Mouse (Mus musculus): Measurements from ENCODE around the gene Prss30. TPM values are rescaled to one million over a fixed set of nuclear protein-coding genes. Genes with fewer than 3 reads are reported as not detected.
"Not testable (repeated sequence)": the region's sequence is repeated elsewhere in the genome, so short reads cannot be mapped to it uniquely, and the experiment has no call there.

Prss30 gene
- polyA plus RNA-seq, 1 experiment, result 6.8 TPM

GRCm38 (mm10) chr17:23971315-23971714 lies 9.1 kb downstream of the Prss30 start:
- Histone ChIP-seq H3K4me1 (ENCODE audit: control insufficient read depth, insufficient read depth, low read length) (no peaks in the 10 kb centered on the region), H3K27ac (ENCODE audit: control insufficient read depth, insufficient read depth, low read depth, low read length, poor library complexity) (no peak overlapping the region), H3K4me3 (replicated peaks; ENCODE audit: control insufficient read depth, low read depth, low read length) (no peak overlapping the region)
- 71% methylated on average over 9 of the region's 9 CpGs for WGBS
- TF ChIP-seq POLR2A (IDR thresholded peaks at IDR 0.05; ENCODE audit: borderline replicate concordance, control insufficient read depth, low read depth, low read length) (no peak), CTCF (IDR thresholded peaks at IDR 0.05; ENCODE audit: control insufficient read depth, insufficient read depth, low read length) (no peak)

GRCm38 (mm10) chr17:23969231-23969630 lies 11.1 kb downstream of the Prss30 start:
- Histone ChIP-seq H3K27ac (ENCODE audit: control insufficient read depth, insufficient read depth, low read depth, low read length, poor library complexity) (no peak overlapping the region), H3K4me3 (replicated peaks; ENCODE audit: control insufficient read depth, low read depth, low read length) (no peak overlapping the region), H3K4me1 (ENCODE audit: control insufficient read depth, insufficient read depth, low read length) (no peaks in the 10 kb centered on the region; the same call in 1 of the 2 replicates)
- 0% methylated on average over 1 of the region's 1 CpGs for WGBS
- TF ChIP-seq CTCF (IDR thresholded peaks at IDR 0.05; ENCODE audit: control insufficient read depth, insufficient read depth, low read length) (peak; percentile 86), POLR2A (IDR thresholded peaks at IDR 0.05; ENCODE audit: borderline replicate concordance, control insufficient read depth, low read depth, low read length) (no peak)

GRCm38 (mm10) chr17:23968780-23969179 lies 11.6 kb downstream of the Prss30 start:
- WGBS, result 48% methylated on average over 2 of the region's 2 CpGs
- H3K27ac ChIP-seq (ENCODE audit: control insufficient read depth, insufficient read depth, low read depth, low read length, poor library complexity), result no peak overlapping the region
- no peaks in the 10 kb centered on the region; the same call in 1 of the 2 replicates for H3K4me1 ChIP-seq (ENCODE audit: control insufficient read depth, insufficient read depth, low read length)
- no peak overlapping the region for H3K4me3 ChIP-seq (replicated peaks; ENCODE audit: control insufficient read depth, low read depth, low read length)
- TF ChIP-seq POLR2A (IDR thresholded peaks at IDR 0.05; ENCODE audit: borderline replicate concordance, control insufficient read depth, low read depth, low read length) (no peak), CTCF (IDR thresholded peaks at IDR 0.05; ENCODE audit: control insufficient read depth, insufficient read depth, low read length) (peak; percentile 11; the same call in 1 of the 2 replicates)

DNA sequence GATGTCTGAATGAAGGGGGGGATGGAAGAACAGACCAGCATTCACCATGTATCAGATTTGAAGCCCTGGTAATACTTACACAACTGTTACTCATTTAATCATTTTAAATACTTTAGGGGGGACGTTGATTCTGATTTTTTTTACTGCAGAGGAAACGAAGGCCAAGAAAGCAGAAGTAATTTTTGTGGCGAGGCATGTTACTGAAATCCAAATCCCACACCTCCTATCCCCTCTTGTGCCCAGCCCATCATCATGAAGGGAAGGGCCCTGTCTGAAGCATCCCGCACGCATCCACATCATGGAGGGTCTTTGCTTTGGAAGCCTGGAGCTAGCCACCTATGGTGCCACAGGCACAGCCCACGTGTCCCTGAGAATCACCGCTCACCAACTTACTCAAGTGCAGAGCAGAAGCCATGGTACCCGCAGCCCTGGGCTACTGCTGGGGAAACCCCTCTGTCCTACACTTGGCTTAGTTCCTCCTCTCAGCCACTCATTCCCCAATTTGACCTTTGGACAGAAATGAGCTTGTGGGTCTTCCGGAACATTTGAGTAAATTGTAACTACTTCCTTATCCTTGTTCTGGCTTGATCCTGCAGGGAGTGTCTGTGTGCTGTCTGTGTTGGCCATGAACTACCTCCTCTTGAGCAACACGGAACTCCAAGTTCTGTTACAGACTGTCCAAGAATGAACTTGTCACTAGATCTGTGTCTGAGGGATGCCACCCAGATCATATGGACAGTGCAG lies 13.5 kb downstream of the Prss30 start:
- WGBS, result 10% methylated on average over 10 of the region's 10 CpGs
- TF ChIP-seq POLR2A (IDR thresholded peaks at IDR 0.05; ENCODE audit: borderline replicate concordance, control insufficient read depth, low read depth, low read length) (no peak), CTCF (IDR thresholded peaks at IDR 0.05; ENCODE audit: control insufficient read depth, insufficient read depth, low read length) (no peak)
- H3K4me3 ChIP-seq (replicated peaks; ENCODE audit: control insufficient read depth, low read depth, low read length), result no peak overlapping the region
- H3K4me1 ChIP-seq (ENCODE audit: control insufficient read depth, insufficient read depth, low read length), result no peaks in the 10 kb centered on the region; the same call in 1 of the 2 replicates
- H3K27ac ChIP-seq (ENCODE audit: control insufficient read depth, insufficient read depth, low read depth, low read length, poor library complexity), result no peak overlapping the region

DNA sequence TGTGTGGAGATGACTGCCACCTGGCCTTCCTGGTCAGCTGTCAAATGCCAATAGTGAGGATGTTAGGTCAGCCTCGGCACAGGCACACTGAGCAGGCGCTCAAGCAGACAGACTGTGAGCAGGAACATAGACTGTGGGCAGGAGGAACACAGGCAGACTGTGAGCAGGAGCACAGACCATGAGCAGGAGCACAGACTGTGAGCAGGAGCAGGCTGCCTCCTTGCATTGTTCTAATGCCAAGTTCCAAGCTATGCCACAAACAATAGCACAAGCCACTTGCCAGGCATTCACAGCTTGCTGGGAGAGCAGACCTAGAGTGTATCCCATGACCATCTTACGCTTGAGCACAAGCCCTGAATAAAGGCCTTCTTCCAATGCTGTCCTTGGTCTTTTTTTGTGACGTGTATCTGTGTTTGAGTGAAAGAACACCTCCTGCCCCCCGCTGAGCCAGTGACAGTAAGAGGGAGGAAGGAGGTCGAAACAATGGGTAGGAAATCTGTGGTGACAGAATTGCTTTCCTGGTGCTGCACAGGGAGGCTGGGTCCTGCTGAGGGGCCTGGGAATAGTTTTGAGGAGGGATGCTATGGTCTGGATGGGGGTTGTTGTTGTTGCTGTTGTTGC lies 14.5 kb downstream of the Prss30 start:
- TF ChIP-seq CTCF (IDR thresholded peaks at IDR 0.05; ENCODE audit: control insufficient read depth, insufficient read depth, low read length), result no peak
- TF ChIP-seq POLR2A (IDR thresholded peaks at IDR 0.05; ENCODE audit: borderline replicate concordance, control insufficient read depth, low read depth, low read length), result no peak
- Histone ChIP-seq H3K4me3 (replicated peaks; ENCODE audit: control insufficient read depth, low read depth, low read length) (no peak overlapping the region), H3K27ac (ENCODE audit: control insufficient read depth, insufficient read depth, low read depth, low read length, poor library complexity) (no peak overlapping the region), H3K4me1 (ENCODE audit: control insufficient read depth, insufficient read depth, low read length) (no peaks in the 10 kb centered on the region; the same call in 1 of the 2 replicates)
- WGBS, result 46% methylated on average over 6 of the region's 6 CpGs

DNA sequence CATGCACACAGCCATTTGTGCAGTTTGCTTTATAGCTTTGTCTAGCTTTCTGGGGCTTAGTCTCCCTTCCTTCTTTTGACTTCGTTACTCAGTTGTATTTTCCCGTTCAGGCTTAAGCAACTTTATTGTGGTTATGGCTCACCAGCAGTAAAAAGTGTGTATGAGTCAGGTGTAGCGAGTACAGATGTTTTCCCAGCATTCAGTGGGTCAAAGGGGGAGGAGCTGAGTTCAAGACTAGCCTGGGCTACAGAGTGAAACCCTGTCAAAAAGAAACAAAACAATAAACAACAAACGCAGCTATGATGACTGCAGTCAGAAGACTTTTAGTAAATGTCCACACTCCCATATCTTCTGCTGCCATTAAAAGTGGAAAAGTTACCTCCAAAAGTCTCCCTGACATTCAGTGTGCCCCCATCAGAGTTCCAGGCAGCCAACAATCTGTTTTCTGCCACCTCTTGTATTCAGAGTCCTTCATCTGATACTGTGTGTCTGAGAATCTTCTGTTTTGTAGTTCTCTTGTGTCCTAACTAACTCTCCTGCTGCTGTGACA lies 18.7 kb downstream of the Prss30 start:
- WGBS, result 38% methylated on average over 4 of the region's 4 CpGs
- TF ChIP-seq CTCF (IDR thresholded peaks at IDR 0.05; ENCODE audit: control insufficient read depth, insufficient read depth, low read length) (no peak), POLR2A (IDR thresholded peaks at IDR 0.05; ENCODE audit: borderline replicate concordance, control insufficient read depth, low read depth, low read length) (no peak)
- no peaks in the 10 kb centered on the region; the same call in 1 of the 2 replicates for H3K4me1 ChIP-seq (ENCODE audit: control insufficient read depth, insufficient read depth, low read length)
- no peak overlapping the region for H3K27ac ChIP-seq (ENCODE audit: control insufficient read depth, insufficient read depth, low read depth, low read length, poor library complexity)
- no peak overlapping the region for H3K4me3 ChIP-seq (replicated peaks; ENCODE audit: control insufficient read depth, low read depth, low read length)

- Histone ChIP-seq H3K4me1 (ENCODE audit: control insufficient read depth, insufficient read depth, low read length) (no peaks in the 10 kb centered on the region), H3K4me3 (replicated peaks; ENCODE audit: control insufficient read depth, low read depth, low read length) (no peak overlapping the region), H3K27ac (ENCODE audit: control insufficient read depth, insufficient read depth, low read depth, low read length, poor library complexity) (no peak overlapping the region)
- TF ChIP-seq CTCF (IDR thresholded peaks at IDR 0.05; ENCODE audit: control insufficient read depth, insufficient read depth, low read length) (peak; percentile 99), POLR2A (IDR thresholded peaks at IDR 0.05; ENCODE audit: borderline replicate concordance, control insufficient read depth, low read depth, low read length) (no peak)
- 37% methylated on average over 3 of the region's 3 CpGs for WGBS
These were observed 20.2 kb downstream of the Prss30 start for GRCm38 (mm10) chr17:23960084-23960738.

GRCm38 (mm10) chr17:23955174-23955573 lies 25.2 kb downstream of the Prss30 start, which contains the start of gene Sbpl:
Gene Sbpl (minus strand): TSS chr17:23955274.
- Histone ChIP-seq H3K27ac (ENCODE audit: control insufficient read depth, insufficient read depth, low read depth, low read length, poor library complexity) (no peak within 1 kb of the TSS), H3K4me1 (ENCODE audit: control insufficient read depth, insufficient read depth, low read length) (no peaks in the 10 kb centered on the region), H3K4me3 (replicated peaks; ENCODE audit: control insufficient read depth, low read depth, low read length) (no peak within 1 kb of the TSS)
- TF ChIP-seq POLR2A (IDR thresholded peaks at IDR 0.05; ENCODE audit: borderline replicate concordance, control insufficient read depth, low read depth, low read length) (no peak), CTCF (IDR thresholded peaks at IDR 0.05; ENCODE audit: control insufficient read depth, insufficient read depth, low read length) (no peak)
- 71% methylated on average over 5 of the region's 5 CpGs for WGBS

DNA sequence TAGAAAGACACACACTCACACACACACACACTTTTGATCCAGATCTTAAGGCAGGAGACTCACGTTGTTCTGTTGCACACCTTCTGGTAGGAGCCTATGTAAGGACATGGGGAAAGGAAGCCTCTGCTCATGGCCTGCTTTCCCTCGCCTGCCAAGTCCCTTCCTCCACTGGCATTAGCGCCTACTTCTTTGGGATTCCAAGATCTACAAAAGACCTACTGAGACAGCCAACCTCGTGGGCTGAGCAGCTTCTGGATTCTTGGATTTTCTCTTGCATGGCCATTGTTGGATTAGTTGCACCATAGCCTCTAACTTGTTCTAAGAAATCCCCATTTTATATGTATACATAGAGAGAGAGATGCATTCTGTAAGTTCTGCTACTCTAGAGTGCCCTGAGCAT lies 29.5 kb downstream of the Prss30 start:
- not testable (repeated sequence) for H3K27ac ChIP-seq (ENCODE audit: control insufficient read depth, insufficient read depth, low read depth, low read length, poor library complexity); H3K4me1 ChIP-seq (ENCODE audit: control insufficient read depth, insufficient read depth, low read length); H3K4me3 ChIP-seq (replicated peaks; ENCODE audit: control insufficient read depth, low read depth, low read length)
- 73% methylated on average over 4 of the region's 4 CpGs for WGBS
